Mouse (Mus musculus) forebrain, embryonic 11.5 days (tissue): ENCODE data around the gene Crlf1. TPM values are rescaled to one million over a fixed set of nuclear protein-coding genes. Genes with fewer than 3 reads are reported as not detected.

Experiments used
- ATAC-seq: fragments of 200-750 bp; cut with Nextera tagmentation; replicated peaks from 2 replicates; pipeline ENCODE4 v1.8.0; 2017; ENCODE audit warnings: moderate TSS enrichment; ENCODE audit not compliant: low FRiP score
- DNase-seq: peaks from one replicate; pipeline ENCODE4 v3.0.0-alpha.2; 2017; ENCODE audit warnings: low spot score
- H3K27ac ChIP-seq: fragments of 300-500 bp; sonication (generic); 2 replicates; pipeline ENCODE4 v1.5.1; 2014; ENCODE audit warnings: low read depth, low read length
- H3K27me3 ChIP-seq: fragments of 300-500 bp; sonication (generic); 2 replicates; pipeline ENCODE4 v1.6.1; 2014; ENCODE audit warnings: mild to moderate bottlenecking, low read length, mixed read lengths; ENCODE audit not compliant: control insufficient read depth, insufficient read depth
- H3K36me3 ChIP-seq: fragments of 300-500 bp; sonication (generic); 2 replicates; pipeline ENCODE4 v1.6.1; 2014; ENCODE audit warnings: mild to moderate bottlenecking, low read length, moderate library complexity, mixed read lengths; ENCODE audit not compliant: control insufficient read depth, insufficient read depth
- H3K4me1 ChIP-seq: fragments of 300-500 bp; sonication (generic); replicated peaks from 2 replicates; pipeline ENCODE4 v1.6.1; 2014; ENCODE audit warnings: low read length, mixed read lengths; ENCODE audit not compliant: control insufficient read depth, insufficient read depth
- H3K4me2 ChIP-seq: fragments of 300-500 bp; sonication (generic); 2 replicates; pipeline ENCODE4 v1.6.1; 2014; ENCODE audit warnings: low read depth, mild to moderate bottlenecking, low read length, moderate library complexity, mixed read lengths; ENCODE audit not compliant: severe bottlenecking
- H3K4me3 ChIP-seq: fragments of 300-500 bp; sonication (generic); 2 replicates; pipeline ENCODE4 v1.5.1; 2014; ENCODE audit warnings: low read depth, low read length
- H3K9ac ChIP-seq: fragments of 300-500 bp; sonication (generic); 2 replicates; pipeline ENCODE4 v1.6.1; 2014; ENCODE audit warnings: low read length
- H3K9me3 ChIP-seq: fragments of 300-500 bp; sonication (generic); 2 replicates; pipeline ENCODE4 v1.6.1; 2016; ENCODE audit warnings: low read length, mixed read lengths; ENCODE audit not compliant: control insufficient read depth
- WGBS: fragments of 180-500 bp; shearing (Covaris S2); extraction: QIAGEN DNeasy Blood & Tissue Kit; methylation state at CpG from one replicate; pipeline ENCODE4 v1.1.7; 2014; 5-methylcytosine and 5-hydroxymethylcytosine counted together
- polyA plus RNA-seq: library from polyadenylated mRNA; unstranded; fragments of >200 nt; fragmentation: Nextera tagmentation; extraction: Ambion mirVana; gene quantifications from 2 replicates; pipeline ENCODE4 v1.2.1, GENCODE M21; 2014

The Crlf1 gene
- polyA plus RNA-seq, 1 experiment from 2014 or later = 10.9 TPM

- Histone ChIP-seq H3K4me3 (no peak overlapping the region), H3K9ac (no peak overlapping the region), H3K4me1 (0 out of 2 replicates have a peak, but pooled peaks cover 7% of the 10 kb centered on the region), H3K36me3 (peaks cover 4% of the 10 kb centered on the region; the same call in 1 of the 2 replicates), H3K9me3 (no peaks in the 10 kb centered on the region), H3K4me2 (no peak overlapping the region), H3K27me3 (no peaks in the 10 kb centered on the region), H3K27ac (no peak overlapping the region)
- no peak for ATAC-seq
- WGBS = 98% methylated on average over 3 of the region's 3 CpGs
- DNase-seq = no peak
These were observed 36.8 kb downstream of the Crlf1 start for GRCm38 (mm10) chr8:70529741-70530161.

- H3K4me2 ChIP-seq = no peak overlapping the region
- no peaks in the 10 kb centered on the region for H3K27me3 ChIP-seq
- no peak overlapping the region for H3K9ac ChIP-seq
- DNase-seq (no peak), ATAC-seq (no peak)
- peaks cover 4% of the 10 kb centered on the region; the same call in 1 of the 2 replicates for H3K36me3 ChIP-seq
- no peak overlapping the region for H3K4me3 ChIP-seq
- no peak overlapping the region for H3K27ac ChIP-seq
- 0 out of 2 replicates have a peak, but pooled peaks cover 7% of the 10 kb centered on the region for H3K4me1 ChIP-seq
- WGBS = 91% methylated on average over 2 of the region's 2 CpGs
- no peaks in the 10 kb centered on the region for H3K9me3 ChIP-seq
These were observed 37.4 kb downstream of the Crlf1 start for GRCm38 (mm10) chr8:70530314-70530713.

GRCm38 (mm10) chr8:70534281-70534680 lies 41.3 kb downstream of the Crlf1 start:
- Histone ChIP-seq H3K27ac (no peak overlapping the region), H3K27me3 (no peaks in the 10 kb centered on the region), H3K4me3 (no peak overlapping the region), H3K4me2 (no peak overlapping the region), H3K9ac (no peak overlapping the region), H3K4me1 (0 out of 2 replicates have a peak, but pooled peaks cover 2% of the 10 kb centered on the region), H3K9me3 (no peaks in the 10 kb centered on the region), H3K36me3 (peaks cover 4% of the 10 kb centered on the region; the same call in 1 of the 2 replicates)
- WGBS = 96% methylated on average over 12 of the region's 12 CpGs
- ATAC-seq = no peak
- DNase-seq = no peak

- ATAC-seq = no peak
- no peak for DNase-seq
- Histone ChIP-seq H3K4me3 (no peak overlapping the region), H3K27me3 (no peaks in the 10 kb centered on the region), H3K9me3 (no peaks in the 10 kb centered on the region), H3K4me1 (peaks cover 2% of the 10 kb centered on the region; the same call in 1 of the 2 replicates), H3K36me3 (peaks cover 4% of the 10 kb centered on the region; the same call in 1 of the 2 replicates), H3K4me2 (no peak overlapping the region), H3K27ac (no peak overlapping the region), H3K9ac (no peak overlapping the region)
- 91% methylated on average over 3 of the region's 3 CpGs for WGBS
These were observed 42.3 kb downstream of the Crlf1 start for GRCm38 (mm10) chr8:70535221-70535620.

- Histone ChIP-seq H3K4me3 (no peak overlapping the region), H3K27ac (no peak overlapping the region), H3K9me3 (no peaks in the 10 kb centered on the region), H3K9ac (no peak overlapping the region), H3K4me2 (no peak overlapping the region), H3K4me1 (peaks cover 7% of the 10 kb centered on the region; the same call in 1 of the 2 replicates), H3K27me3 (no peaks in the 10 kb centered on the region), H3K36me3 (peaks cover 4% of the 10 kb centered on the region; the same call in 1 of the 2 replicates)
- ATAC-seq (no peak), DNase-seq (no peak)
- 85% methylated on average over 2 of the region's 2 CpGs for WGBS
These were observed 42.7 kb downstream of the Crlf1 start for GRCm38 (mm10) chr8:70535701-70536100.

GRCm38 (mm10) chr8:70538024-70538579 lies 45.1 kb downstream of the Crlf1 start:
- H3K9me3 ChIP-seq = no peaks in the 10 kb centered on the region

GRCm38 (mm10) chr8:70538633-70539076 lies 45.7 kb downstream of the Crlf1 start:
- under 1% methylated on average over 32 of the region's 32 CpGs for WGBS
- Histone ChIP-seq H3K27me3 (no peaks in the 10 kb centered on the region), H3K9ac (peak overlapping the region; percentile 85; the same call in 1 of the 2 replicates), H3K36me3 (no peaks in the 10 kb centered on the region), H3K9me3 (no peaks in the 10 kb centered on the region), H3K27ac (peak overlapping the region; percentile 85), H3K4me2 (peak overlapping the region; percentile 96), H3K4me1 (peaks cover 9% of the 10 kb centered on the region; the same call in 1 of the 2 replicates), H3K4me3 (peak overlapping the region; percentile 78)
- DNase-seq (peak; percentile 100), ATAC-seq (peak; percentile 79)

More at GRCm38 (mm10) chr8:70538024-70538579, 45.1 kb downstream of the Crlf1 start:
- Histone ChIP-seq H3K9ac (peak overlapping the region; percentile 50; the same call in 1 of the 2 replicates), H3K36me3 (no peaks in the 10 kb centered on the region), H3K27me3 (no peaks in the 10 kb centered on the region), H3K4me1 (peaks cover 9% of the 10 kb centered on the region; the same call in 1 of the 2 replicates), H3K27ac (peak overlapping the region; percentile 63; the same call in 1 of the 2 replicates), H3K4me3 (peak overlapping the region; percentile 78), H3K4me2 (peak overlapping the region; percentile 96)
- ATAC-seq (peak; percentile 26), DNase-seq (peak; percentile 72)
- WGBS = 15% methylated on average over 24 of the region's 24 CpGs

- H3K27me3 ChIP-seq = no peaks in the 10 kb centered on the region
- H3K27ac ChIP-seq = peak within 1 kb of the TSS; percentile 85
- peak within 1 kb of the TSS; percentile 96 for H3K4me2 ChIP-seq
- under 1% methylated on average over 58 of the region's 58 CpGs for WGBS
- peak; percentile 100 for DNase-seq
- peak; percentile 90 for ATAC-seq
- no peaks in the 10 kb centered on the region for H3K36me3 ChIP-seq
- no peaks in the 10 kb centered on the region for H3K9me3 ChIP-seq
- peak within 1 kb of the TSS; percentile 78 for H3K4me3 ChIP-seq
- H3K9ac ChIP-seq = peak within 1 kb of the TSS; percentile 85
- H3K4me1 ChIP-seq = peaks cover 9% of the 10 kb centered on the region; the same call in 1 of the 2 replicates
These were observed 46.3 kb downstream of the Crlf1 start, which contains the start of gene Ell for GRCm38 (mm10) chr8:70539077-70539813. TSS of gene Ell (plus strand) at chr8:70539457.
